Mouse (Mus musculus): ENCODE results near the gene Hdac11. TPM values are rescaled to one million over a fixed set of nuclear protein-coding genes. Genes with fewer than 3 reads are reported as not detected.
"Not testable (repeated sequence)": the region's sequence is repeated elsewhere in the genome, so short reads cannot be mapped to it uniquely, and the experiment has no call there.

Gene Hdac11
- total RNA-seq (2022): 10 to 100 TPM; 20.1 to 24.7 (median 23.3) TPM

DNA sequence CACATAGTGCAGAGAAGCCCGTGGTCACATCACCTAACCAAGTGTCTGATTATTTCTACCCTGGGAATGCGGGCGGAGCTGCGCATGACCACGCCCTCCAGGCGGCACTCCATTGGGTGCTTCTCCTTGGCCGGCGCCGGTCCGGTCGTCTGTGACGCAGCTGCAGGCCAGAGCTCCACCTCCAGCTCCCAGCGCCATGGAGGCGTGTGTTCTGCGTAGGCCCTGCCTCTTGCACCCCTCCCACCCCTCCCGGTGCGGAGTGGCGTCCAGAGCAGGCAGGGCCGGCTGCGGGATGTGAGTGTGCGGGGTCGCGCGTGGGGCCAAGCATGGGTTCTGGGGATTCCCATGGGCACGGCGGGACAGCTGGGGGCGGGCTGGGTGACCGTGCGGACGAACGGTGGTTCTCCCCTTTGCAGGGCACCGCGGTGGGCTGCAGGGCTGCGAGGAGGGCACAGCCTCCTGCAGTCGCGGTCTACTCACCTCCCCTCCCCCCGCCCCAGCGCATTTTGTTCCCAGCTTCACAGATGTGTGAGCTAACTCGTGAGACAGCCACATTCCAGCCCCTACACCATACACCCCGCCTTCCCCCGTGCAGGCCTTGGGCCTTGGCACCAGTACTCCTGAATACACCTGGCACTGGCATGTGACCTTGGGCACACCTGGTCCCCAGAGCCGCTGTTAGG lies at the start of gene Hdac11:
Hdac11 (plus strand) TSS at position 112 of the 683 bp plus-strand sequence.
- peak; percentile 77 for DNase-seq (ENCODE audit: low spot score)

DNA sequence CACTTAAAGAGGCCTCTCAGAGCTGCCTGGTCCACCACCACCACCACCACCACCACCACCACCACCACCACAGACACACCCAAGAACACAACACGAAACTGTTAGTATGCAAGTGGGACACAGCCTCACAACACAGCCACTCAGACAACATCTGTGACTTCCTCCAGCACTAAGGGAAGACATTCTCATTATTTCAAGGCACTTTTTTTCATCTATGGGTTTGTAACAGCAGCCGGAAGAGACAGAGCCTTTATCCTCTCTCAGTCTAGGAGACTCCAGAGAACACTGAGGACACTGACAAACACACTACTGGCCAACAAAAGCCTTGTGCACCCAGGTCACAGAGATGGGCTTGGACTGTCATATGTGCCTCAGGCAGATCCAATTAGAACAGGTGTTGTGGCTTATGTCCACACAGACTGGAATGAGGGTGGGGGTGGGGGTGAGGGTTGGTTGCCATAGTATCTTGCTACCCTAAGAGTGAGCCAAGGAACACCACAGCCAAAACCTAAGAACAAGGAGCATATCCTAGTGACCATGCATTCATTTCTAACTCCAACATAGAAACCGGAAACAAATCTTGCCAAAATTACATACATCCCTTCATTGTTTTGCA lies 48.1 kb upstream of the Hdac11 start:
- DNase-seq (ENCODE audit: low spot score): no peak

DNA sequence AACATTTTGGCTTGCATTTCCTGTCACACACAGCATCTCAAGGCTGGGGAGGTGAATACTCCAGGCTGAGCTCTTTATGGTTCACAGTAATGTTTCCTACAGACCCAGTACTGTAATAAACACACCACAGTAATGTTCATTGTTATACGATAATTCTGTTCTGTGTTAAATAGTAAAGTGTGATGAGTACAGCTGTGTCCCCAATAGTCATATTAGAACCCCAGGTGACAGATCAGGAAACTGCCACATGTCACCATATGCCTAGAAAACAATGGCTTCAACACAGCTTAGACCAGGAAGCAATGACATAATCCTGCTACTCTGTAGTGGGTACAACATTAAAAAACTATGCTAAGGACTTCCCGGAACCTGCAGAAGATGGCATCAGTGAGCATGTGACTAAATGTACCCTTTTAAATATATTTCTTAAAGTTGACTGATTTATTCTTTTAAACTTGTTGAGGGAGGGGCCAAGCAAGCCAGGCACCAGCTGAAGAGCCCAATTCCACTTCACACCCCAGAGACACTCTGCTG lies 47.5 kb upstream of the Hdac11 start:
- no peak for DNase-seq (ENCODE audit: low spot score)

DNA sequence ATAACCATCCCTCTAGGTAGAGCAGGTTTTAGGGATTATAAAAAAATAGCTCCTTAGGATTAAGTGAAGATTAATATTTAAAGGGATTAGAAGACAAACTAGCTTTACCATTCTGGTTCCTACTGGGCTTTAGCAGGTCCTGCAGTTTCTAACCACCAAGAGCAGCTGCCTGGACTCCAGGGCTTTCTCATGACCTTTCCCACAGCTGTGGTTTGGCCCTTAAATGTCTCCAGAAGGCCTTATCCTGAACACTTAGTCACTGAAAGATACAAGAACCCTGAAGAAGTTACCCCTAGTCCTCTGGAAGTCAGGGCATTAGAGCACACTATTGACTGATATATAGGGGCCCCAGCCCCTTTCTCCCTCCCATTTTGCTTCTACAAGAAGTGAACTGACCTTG lies 47.0 kb upstream of the Hdac11 start:
- DNase-seq (ENCODE audit: low spot score): peak; percentile 21

DNA sequence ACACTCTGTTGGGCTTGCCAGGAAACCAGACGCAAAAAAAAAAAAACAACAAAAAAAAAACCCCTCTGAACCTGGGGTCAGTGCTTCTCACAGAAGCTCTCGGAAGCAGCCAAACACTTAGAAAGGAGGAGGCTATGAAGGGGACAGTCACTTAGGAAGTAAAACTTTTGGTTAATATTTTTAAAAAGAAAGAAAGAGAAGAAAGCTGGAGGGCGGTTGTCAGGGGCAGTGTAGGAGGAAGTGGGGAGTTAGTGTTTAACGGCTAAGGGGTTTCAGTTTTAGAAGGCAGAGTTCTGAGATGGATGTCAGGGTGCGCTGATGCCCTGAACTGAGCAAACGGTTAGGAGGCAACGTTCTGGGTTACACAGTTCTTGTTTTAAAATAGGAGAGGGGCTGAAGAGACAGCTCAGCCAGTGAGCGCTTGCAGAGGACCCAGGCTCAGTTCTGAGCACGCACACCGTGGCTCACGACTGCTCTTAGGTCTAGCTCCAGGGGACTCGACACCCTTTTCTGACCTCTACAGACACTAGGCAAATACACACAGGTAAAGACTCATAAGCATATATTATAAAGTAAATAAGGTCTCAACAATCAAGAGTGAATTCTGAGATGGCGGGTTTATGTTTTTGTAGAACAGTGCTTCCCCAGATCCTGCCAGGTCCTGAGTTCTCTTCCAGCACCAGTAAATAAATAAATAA lies 46.0 kb upstream of the Hdac11 start:
- no peak for DNase-seq (ENCODE audit: low spot score)

DNA sequence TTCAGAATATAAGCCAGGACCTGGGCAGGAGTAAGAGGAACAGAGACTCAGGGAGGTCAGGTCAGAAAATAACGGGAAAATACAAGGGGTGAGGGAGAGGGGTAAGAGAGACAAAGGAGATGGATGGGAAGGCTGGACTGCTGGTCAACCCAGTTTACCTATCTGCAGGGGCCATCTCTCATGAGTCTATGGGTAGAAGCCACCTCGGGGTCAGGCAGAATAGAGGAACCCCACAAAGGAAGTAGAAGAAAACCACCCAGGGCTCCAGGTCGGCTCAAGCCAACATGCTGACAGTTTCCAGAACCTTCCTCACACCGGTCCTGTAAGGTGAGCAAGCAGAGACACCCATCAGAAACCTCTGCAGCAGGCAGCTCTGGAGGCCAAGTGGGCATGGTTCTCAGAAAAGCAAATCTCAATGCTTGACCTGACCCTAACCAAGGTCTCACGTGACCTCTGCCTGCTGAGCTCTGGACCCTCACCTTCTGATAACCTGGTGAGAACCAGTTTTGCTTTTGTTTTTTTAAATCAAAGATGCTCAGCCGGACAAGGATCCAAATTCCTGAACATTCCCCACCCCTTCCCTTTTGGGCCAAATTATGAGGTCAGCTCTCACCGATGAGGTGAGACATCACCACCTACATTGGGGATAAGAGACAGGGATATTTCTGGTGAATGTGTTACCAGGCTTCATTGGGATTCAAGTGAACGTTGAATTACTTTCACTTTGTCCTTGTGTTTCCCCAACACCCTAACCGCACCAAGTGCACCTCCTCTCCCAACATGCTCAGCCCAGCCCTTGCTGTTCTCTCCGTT lies 45.1 kb upstream of the Hdac11 start:
- no peak for DNase-seq (ENCODE audit: low spot score)

DNA sequence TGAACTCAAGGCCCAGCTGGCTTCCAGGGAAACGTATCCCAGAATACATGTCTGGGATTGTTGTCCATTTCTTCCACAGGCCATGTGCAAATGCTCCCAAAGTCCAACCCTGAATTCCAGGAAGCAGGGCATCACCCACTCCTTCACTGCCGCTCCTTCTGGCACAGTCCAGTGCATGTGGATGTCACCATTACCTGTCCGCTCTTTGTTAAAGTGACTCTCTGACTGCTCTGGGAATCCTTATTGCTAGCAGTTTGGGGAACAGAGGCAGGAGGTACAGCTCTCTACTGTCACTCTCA lies 44.6 kb upstream of the Hdac11 start:
- DNase-seq (ENCODE audit: low spot score): no peak

DNA sequence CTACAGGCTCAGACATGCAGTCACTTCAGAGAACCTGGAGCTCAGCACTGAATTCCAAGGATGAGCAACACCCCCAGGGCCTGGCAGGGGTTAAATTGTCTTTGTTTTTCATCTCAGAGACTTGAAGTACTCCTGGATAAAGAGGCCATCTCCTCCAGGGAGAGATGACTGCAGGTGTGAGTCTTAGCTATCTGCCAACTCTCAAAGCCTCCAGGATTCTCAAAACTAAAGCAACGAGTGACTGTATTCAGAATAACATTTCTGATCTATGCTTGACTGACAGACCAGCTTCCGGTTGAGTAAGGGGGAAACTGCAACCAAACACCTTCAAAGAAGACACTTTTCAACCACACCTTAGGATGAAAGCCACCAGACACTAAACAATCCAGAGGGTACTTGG lies 41.7 kb upstream of the Hdac11 start:
- DNase-seq (ENCODE audit: low spot score): no peak

DNA sequence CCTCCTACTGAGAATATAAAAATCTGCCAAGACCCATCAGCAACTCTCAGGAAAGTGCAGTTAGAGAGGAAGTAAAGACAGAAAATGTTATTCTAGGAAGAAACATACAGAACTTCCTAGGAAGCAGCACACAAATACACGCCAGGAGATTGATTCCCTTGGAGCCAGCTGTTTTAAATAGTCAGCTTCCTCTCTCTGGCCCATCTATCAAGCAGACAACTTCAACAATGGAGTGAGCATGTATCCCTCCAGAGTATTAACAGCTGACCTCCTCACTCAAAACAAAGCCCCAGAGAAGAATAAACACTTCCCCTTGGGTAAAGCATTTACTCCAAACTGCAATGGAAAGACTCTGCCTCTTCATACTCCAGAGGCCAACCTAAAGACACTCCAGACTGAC lies 41.3 kb upstream of the Hdac11 start:
- DNase-seq (ENCODE audit: low spot score): no peak

DNA sequence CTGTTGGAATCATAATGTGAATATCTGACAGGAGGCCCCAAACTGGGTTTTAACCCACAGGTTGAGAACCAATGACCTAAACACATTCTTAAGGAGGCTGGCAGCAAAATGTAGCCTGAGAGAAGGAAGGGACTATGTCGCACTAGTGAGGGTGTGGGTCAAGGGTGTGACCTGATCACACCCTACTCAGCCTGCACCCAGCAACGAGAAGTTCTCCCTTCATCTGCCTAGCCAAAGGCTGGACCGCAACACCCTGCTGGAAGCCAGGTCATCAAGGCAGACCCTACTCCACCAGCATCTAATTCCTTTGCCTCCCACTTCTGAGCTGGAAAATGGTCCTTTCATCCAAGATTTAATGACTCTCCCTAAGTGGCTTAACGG lies 40.6 kb upstream of the Hdac11 start:
- no peak for DNase-seq (ENCODE audit: low spot score)

DNA sequence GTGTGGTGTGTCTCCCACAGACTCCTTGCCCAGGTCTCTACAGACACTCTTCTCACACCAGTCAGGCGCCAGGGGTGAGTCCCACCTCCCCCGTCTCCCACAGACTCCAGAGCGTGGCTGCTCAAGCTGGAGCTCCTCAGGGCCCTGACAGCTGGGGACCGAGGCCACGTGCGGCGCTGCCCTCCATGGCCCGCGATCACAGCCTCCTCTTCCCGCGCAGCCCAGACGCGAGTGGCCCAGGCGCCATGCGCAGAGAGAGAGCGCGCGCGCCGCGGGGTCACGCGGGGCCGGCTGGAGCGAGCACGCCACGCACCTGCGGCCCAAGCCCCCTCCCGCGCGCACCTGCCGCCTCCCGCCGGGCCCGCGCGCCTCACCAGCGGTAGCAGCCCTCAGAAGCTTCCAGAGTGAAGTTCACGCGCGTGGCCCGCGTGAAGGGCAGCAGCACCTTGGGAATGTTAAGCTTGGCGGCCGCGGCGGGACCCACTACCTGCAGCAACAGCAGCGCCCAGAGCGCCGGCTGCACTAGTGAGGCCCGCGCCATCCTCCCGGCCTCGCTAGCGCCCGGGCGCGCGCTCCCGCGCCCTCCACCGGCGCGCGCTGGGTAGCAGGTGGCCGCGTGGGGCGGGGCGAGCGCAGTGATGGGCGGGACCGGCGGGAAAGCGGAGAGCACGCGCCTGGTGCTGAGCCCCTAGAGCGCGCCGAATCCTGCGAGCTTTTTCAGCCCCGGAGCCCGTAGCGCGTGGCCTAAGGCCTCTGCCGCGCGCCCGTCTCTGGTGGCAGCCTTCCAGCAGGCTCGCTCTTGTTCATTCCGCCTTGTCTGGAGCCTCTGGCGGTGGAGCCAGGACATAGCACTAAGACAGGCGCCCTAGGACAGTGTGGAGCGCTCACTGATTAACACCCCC lies 40.0 kb upstream of the Hdac11 start, which contains the start of gene Nup210:
Nup210 (minus strand) TSS at position 586 of the 902 bp plus-strand sequence.
- DNase-seq (ENCODE audit: low spot score): peak; percentile 88

DNA sequence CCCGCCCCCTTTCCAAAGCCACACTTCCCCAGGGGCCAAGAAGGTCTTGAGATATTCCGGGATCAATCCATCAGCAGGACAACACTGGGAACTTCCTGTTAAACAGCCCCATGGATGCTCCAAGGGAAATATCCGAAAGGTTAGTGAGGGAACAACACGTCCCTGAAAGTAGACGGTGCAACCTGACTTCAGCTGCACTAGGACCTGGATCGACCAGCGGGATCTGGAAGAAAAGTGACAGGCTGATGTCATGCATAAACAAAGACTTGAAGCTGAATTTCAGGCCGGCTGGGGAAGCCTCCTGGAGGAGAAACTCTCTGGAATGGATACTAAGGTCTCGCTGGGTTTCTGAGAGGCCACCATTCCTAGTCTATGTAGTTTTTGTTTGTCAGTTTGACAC lies 39.3 kb upstream of the Hdac11 start:
- DNase-seq (ENCODE audit: low spot score): no peak

DNA sequence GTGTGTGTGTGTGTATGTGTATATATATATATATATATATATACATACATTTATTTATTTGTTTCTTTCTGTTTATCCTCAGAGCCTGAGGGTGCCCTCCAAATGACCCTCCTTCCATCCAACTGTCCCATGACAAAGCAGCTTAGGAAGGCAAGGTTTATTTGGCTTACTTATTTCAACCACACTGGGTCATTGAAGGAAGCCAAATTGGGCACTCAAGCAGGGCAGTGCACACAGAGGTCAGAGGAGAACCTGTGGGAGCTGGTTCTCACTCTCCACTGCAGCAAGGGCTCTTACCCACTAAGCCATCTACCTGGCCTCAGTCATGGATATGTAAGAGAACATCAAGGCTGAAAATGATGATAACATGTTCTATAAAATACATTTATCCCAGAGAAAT lies 37.9 kb upstream of the Hdac11 start:
- DNase-seq (ENCODE audit: low spot score): no peak

DNA sequence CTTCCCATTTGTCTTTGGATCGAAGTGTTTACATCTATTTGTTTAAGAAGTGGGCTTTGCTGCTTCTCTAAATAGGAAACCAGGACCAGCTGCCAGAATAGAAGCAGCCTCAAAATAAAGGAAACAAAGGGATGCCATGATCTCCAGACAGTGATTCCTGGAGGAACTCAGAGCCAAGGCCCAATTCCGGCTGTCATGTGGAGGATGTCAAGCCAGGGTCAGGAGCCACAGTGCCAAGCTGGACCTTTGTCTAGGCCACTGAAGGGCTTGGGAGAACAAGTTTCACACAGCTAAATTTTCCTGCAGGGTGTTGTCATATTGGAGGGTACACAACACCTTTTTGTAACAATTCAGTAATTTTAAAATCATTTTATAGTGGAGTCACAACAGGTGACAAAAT lies 36.3 kb upstream of the Hdac11 start:
- no peak for DNase-seq (ENCODE audit: low spot score)

DNA sequence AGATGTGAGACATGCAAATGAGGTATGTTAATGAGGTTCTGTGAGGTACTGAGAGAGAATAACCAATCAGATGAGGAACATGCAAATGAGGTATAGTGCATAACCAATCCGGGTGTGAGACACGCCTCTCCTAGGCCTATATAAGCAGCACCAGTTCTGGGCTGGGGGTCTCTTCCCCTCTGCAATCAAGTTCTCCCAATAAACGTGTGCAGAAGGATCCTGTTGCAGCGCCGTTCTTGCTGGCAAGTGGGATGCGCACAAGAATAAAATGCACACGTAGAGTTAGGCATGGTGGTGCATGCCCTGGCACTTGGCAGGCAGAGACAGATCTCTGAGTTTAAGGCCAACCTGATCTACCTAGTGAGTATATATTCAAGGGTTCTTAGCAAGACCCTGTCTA lies 35.4 kb upstream of the Hdac11 start:
- DNase-seq (ENCODE audit: low spot score): not testable (repeated sequence)

DNA sequence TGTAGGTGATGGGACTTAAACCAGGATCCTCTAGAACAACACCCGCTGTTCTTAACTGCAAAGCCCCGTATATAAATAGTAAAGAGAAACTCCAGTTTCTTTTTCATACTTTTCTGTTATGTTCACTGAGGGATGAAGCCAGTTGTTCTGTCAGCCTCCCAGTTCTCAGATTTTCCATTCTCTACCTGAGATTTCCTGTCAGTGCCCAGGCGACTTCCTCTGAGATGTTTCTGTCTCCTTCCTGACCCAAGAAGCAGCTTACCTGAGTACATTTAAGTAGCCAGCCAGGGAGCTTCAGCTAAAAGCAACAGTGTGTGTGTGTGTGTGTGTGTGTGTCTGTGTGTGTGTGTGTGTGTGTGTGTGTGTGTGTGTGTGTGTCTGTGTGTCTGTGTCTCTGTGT lies 33.0 kb upstream of the Hdac11 start:
- DNase-seq (ENCODE audit: low spot score): no peak

DNA sequence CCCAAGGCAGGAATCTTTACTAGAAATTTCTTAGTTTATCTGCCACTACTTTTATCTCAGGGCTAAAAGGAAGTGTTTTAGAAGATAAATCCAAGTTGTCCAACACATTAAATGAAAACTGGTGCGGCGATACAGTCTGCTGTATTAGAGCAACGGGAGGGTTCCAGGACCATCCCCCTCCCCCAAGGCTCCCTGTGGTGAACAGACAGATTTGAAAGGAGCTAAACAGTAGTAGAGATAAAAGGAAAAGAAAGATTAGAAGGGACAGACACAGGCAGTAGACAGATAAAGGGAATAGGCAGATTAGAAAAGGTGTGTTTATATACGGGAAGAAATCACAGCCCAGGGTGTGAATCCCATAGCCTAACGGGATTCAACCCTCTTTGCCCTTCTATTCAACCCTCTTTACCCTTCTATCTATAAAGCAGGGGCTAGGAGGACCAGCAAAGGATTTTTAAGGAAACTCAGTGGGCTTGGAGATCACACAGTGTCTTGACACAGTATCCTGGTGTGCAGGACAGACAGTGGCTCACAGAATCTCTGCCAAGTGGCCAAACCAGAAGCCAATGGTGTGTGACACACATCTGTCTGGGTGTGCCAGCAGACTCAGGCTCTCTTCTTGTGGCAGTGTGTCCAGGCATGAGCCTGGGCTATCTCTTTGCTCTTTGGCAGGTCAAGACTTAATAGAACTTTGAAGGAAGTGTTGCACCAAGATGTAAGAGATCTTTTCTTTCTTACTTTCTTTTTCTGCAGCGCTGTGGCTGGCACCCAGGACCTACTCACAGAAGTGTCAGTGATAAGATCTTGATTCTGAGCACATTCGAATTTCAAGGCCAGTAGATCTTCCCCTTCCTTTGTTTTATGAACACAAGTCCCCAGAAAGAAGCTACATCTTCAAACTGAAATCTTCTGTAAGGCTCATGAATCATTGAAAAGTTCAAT lies 31.9 kb upstream of the Hdac11 start:
- no peak for DNase-seq (ENCODE audit: low spot score)

DNA sequence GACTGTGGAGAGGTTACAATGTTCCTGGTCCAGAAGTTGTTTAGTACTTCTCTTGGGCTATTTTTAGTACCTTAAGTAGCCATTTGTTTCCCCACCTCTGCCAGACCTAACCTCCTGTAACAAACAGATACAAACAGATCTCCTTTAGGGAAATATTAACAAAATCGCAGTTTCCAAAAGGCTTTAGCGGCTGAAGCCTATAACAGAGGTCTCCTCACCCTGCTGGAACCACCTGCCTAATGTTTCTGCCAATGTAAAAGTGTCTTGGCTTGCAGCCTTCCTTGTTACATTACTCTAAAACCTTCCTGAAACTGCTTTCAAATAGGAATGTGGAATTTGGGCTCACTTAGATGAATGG lies 31.3 kb upstream of the Hdac11 start:
- DNase-seq (ENCODE audit: low spot score): no peak

DNA sequence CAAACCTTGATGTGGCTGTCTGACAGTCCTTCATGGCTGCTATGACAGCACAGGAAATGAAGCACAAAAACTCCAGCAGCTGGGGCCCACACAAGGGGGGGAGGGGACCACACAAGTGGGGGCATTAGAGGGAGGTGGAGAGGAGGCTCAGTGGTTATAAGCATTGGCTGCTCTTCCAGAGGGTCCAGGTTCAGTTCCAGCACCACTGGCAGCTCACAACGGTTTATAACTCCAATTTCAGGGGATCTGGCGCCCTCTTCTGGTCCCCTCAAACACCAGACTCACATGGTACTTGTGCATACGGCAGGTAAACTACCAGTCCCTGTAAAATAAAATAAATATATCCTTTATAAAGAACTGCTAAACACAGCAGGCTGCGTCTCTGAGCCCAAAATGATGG lies 27.5 kb upstream of the Hdac11 start:
- DNase-seq (ENCODE audit: low spot score): no peak

DNA sequence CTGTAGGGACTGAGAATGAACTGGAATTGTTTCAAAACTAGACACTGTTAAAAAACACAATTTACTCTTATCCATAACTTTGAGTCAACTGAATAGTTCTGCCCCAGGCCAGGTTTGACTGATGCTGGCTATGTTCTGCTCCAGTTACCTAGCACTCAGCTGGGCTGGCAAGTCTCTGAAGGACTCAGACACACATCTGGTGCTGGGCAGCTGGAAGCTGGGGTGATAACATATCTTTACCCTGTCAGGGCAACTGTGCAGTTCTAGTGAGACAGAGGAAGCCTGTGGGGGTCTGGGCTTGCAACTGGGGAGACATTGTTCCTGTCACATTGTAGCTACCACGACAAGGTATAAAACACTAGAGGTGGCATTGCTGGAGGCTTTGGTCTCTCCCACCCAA lies 25.6 kb upstream of the Hdac11 start:
- no peak for DNase-seq (ENCODE audit: low spot score)

All from heart, adult 8-10 months (tissue).